Mouse (Mus musculus): Measurements from ENCODE around the gene Cntln.

- TF ChIP-seq CTCF (IDR thresholded peaks at IDR 0.05 in 2 of 3, conservative IDR thresholded peaks at IDR 0.05 in 1 of 3; ENCODE audit: control insufficient read depth in 1 of 3, insufficient read depth in 1 of 3, low read depth in 2 of 3, low read length in 3 of 3, poor library complexity in 1 of 3, severe bottlenecking in 1 of 3) (no peak), UBTF (IDR thresholded peaks at IDR 0.05; ENCODE audit: borderline replicate concordance, insufficient read depth, low read depth, low read length) (no peak), ETS1 (IDR thresholded peaks at IDR 0.05; ENCODE audit: low read depth, low read length) (no peak), HCFC1 (IDR thresholded peaks at IDR 0.05; ENCODE audit: low read depth, low read length) (no peak), CHD2 (IDR thresholded peaks at IDR 0.05; ENCODE audit: low read length) (no peak), GATA1 (IDR thresholded peaks at IDR 0.05; ENCODE audit: low read depth, low read length) (no peak), USF1 (IDR thresholded peaks at IDR 0.05; ENCODE audit: low read depth, low read length) (no peak)
These were observed 62.3 kb downstream of the Cntln start for GRCm38 (mm10) chr4:84946450-84946849.

All from MEL (cell line).